Mouse (Mus musculus): ENCODE results near the gene Arg2.
"Not testable (repeated sequence)": the region's sequence is repeated elsewhere in the genome, so short reads cannot be mapped to it uniquely, and the experiment has no call there.

Arg2 gene

DNA sequence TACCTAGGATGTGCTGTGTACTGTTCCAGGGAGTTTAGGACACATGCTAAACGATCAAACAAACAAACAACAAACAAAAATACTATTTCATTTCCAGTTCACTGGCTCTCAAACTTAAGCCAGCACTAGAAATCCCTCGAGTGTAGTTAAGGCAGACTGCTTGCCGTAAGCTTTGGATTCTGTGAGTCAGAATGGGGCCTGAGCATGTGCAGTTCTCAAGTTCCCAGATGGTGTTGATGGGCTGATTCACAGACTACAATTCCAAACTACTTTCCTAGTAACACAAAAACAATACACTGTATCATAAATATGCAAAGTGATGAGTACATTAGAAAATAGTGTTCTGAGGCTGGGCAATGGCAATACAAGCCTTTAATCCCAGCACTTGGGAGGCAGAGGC lies 39.8 kb downstream of the Arg2 start:
- in situ Hi-C loops (cut with MboI, MseI) = no loop called here

GRCm38 (mm10) chr12:79171269-79171995 lies 40.9 kb downstream of the Arg2 start:
- in situ Hi-C loops (cut with MboI, MseI) = no loop called here

DNA sequence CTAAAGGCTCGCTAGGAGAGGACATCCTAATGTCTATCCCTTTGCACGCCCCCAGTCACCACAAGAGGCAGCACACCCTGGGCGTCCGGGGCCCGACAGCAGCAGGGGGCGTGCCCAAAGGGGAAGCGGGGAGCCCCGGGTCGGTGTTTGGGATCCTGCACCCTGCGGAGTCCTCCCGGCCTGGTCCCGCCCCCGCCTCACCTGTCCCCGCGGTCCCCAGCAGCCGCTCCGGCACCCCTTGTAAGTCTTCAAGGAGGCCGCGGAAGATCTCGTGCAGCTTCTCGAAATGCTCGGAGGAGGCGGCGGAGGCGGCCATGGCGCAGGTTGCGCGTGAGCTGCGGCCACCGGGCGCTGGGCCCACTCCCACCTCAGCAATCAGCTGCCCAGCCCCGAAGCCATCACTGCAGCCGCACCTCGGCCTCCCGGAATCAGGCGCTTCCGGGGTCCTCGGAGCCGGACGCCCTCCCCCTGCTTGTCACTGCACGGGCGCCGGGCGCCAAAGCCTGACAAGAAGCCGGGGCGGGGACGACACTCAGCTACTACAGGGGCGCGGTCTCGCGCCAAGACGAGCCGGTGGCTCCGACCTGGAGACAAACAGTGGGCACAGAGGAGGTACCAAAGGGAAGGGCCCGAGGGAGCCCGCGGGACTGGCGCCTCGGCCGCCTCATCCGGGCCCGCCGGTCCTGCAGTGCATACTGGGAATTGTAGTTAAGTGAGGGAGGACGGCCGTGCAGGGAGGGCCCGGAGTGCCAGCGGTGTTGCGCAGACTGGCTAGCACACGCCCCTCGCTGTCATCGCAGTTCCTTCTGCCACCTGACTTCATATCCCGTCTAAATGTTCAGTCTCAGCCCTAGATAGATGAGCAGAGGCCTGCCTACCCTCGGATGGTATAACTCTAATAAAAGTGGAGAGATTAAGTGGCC lies 41.7 kb downstream of the Arg2 start, which contains the start of gene Vti1b:
Vti1b (minus strand) TSS at position 649 of the 923 bp plus-strand sequence.
- in situ Hi-C loops (cut with MboI, MseI) = no loop called here

DNA sequence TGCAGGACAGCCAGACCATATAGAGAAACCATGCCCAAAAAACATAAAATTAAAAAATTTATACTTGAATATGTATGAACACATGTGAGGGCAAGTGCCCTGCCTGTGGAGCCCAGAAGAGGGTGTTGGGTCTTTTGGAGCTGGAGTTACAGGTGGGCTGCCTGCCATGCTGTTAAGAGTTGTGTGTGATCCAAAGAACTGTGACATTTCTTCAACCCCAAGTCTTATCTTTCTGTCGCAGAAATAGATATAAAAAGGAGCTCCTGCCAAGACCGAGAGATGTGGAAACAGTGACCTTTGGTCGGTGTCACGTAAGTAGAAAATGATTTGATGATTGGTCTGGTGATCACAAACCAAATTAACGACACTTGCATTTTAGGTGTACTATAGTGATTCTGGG lies 43.1 kb downstream of the Arg2 start:
- in situ Hi-C loops (cut with MboI, MseI) = no loop called here

- in situ Hi-C loops (cut with MboI, MseI) = no loop called here
Measured at GRCm38 (mm10) chr12:79175998-79176397, 45.4 kb downstream of the Arg2 start.

GRCm38 (mm10) chr12:79185160-79185559 lies 54.6 kb downstream of the Arg2 start:
- in situ Hi-C loops (cut with MboI, MseI) = not testable (repeated sequence)

GRCm38 (mm10) chr12:79190931-79191673 lies 60.5 kb downstream of the Arg2 start:
- in situ Hi-C loops (cut with MboI, MseI) = loop anchor here (5.0 kb wide), 2 partner anchors 51 to 106 kb away; partner anchors contain the start of genes Rad51b and Zfyve26

- in situ Hi-C loops (cut with MboI, MseI) = loop anchor here (5.0 kb wide), 2 partner anchors 51 to 106 kb away; partner anchors contain the start of genes Rad51b and Zfyve26
Measured at GRCm38 (mm10) chr12:79191701-79192100, 61.1 kb downstream of the Arg2 start.

DNA sequence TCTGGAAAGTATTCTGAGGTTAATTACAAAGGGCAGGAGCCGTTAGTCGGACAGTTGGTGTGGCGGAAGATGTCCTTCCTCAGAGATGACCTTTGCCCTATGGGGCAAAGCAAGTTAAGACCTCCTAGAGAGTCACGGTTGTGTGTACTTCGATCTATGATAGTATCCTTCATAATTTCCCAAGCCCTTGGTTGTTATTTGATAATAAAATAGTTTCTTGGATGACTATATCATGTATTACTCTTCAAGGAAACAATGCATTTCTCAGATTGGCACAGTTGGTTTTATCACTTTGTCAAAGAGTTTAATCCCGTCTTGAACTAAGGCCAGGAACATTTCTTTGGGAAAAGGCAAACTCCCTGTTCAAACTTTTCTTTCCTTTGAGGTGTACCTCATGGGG lies 61.6 kb downstream of the Arg2 start, which contains the start of gene Rdh11:
Rdh11 (minus strand) TSS at position 101 of the 400 bp plus-strand sequence.
- in situ Hi-C loops (cut with MboI, MseI) = loop anchor here (5.0 kb wide), 2 partner anchors 50 to 105 kb away; partner anchors contain the start of genes Rad51b and Zfyve26

GRCm38 (mm10) chr12:79193441-79193840 lies 62.9 kb downstream of the Arg2 start:
- in situ Hi-C loops (cut with MboI, MseI) = loop anchor here (5.0 kb wide), 2 partner anchors 49 to 104 kb away; partner anchors contain the start of genes Rad51b and Zfyve26

DNA sequence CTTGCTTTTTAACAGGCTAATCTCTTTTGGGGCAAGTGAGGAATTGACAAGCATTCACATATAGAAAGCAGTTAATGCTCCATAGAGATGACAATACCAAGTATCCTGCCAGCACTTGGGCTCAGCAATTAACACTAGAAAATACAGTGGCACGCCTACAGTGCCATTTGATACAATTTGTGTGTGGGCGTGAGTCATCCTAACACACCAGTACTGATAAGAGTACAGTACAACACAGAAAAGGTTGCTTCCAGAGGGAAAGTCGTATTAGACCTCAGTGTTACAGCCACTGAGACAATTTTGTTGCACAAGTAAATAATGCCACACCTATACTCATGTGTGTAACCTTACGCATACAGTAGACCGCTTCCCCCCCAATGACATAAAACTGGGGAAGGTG lies 66.5 kb downstream of the Arg2 start:
- in situ Hi-C loops (cut with MboI, MseI) = no loop called here

DNA sequence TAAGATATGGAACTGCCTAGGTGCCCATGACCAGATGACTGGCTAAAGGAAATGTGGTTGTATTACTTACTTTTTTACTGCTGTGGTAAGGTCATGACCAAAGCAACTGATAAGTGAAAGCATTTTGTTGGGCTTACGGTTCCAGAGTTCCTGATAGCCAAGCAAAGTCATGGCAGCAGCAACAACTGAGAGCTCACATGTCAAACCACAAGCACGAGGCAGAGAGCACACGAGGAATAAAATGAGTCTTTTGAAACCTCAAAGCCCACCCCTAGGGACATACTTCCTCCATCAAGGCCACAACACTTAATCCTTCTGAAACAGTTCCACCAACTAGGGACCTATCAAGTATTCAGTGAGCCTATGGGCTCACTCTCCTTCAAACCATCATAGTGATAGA lies 71.3 kb downstream of the Arg2 start:
- in situ Hi-C loops (cut with MboI, MseI) = loop anchor here (10.0 kb wide), 1 partner anchor 1487 kb away; no protein-coding TSS in a partner anchor

Measured in regulatory T cell (primary cell).